Mouse (Mus musculus): ENCODE data around the gene Cox7b.

GRCm38 (mm10) chrX:106001605-106002004, 13.9 kb upstream of the Cox7b start:
- TF ChIP-seq CTCF (IDR thresholded peaks at IDR 0.05; ENCODE audit: borderline replicate concordance, extremely low read depth, insufficient read depth, insufficient read length) = no peak
- TF ChIP-seq POLR2A (IDR thresholded peaks at IDR 0.05; ENCODE audit: borderline replicate concordance, extremely low read depth, insufficient read depth, insufficient read length, poor library complexity, severe bottlenecking) = no peak
